Mouse (Mus musculus): ENCODE data around the gene Arel1.
A peak's percentile ranks its signal among the peaks of the same experiment; 100 is the strongest.

The Arel1 gene

GRCm38 (mm10) chr12:84907024-84907626, 63.6 kb downstream of the Arel1 start:
- DNase-seq, result no peak

- DNase-seq, result peak in 1 of 2 experiments; percentile 55
These were observed 66.3 kb downstream of the Arel1 start for GRCm38 (mm10) chr12:84904399-84904798.

- peak; percentile 46 to 56 for DNase-seq
These were observed 70.4 kb downstream of the Arel1 start for GRCm38 (mm10) chr12:84900317-84900716.

- no peak for DNase-seq
These were observed 73.4 kb downstream of the Arel1 start for GRCm38 (mm10) chr12:84897322-84897721.

GRCm38 (mm10) chr12:84896235-84896634, 74.5 kb downstream of the Arel1 start:
- DNase-seq, result no peak

- no peak for DNase-seq
These were observed 76.8 kb downstream of the Arel1 start for GRCm38 (mm10) chr12:84893648-84894628.

GRCm38 (mm10) chr12:84890289-84890688, 80.4 kb downstream of the Arel1 start:
- no peak for DNase-seq

- no peak for DNase-seq
These were observed 85.4 kb downstream of the Arel1 start for GRCm38 (mm10) chr12:84885107-84885876.

- DNase-seq, result no peak
These were observed 86.2 kb downstream of the Arel1 start for GRCm38 (mm10) chr12:84884423-84885076.

GRCm38 (mm10) chr12:84882796-84883195, 87.9 kb downstream of the Arel1 start:
- DNase-seq, result no peak

- DNase-seq, result peak; percentile 93 to 94
These were observed 90.6 kb downstream of the Arel1 start for GRCm38 (mm10) chr12:84880091-84880490.

GRCm38 (mm10) chr12:84876481-84877121, 94.1 kb downstream of the Arel1 start, which contains the start of gene Ltbp2:
TSS of gene Ltbp2 (minus strand) at chr12:84876532.
- peak; percentile 94 to 97 for DNase-seq

- peak; percentile 66 to 78 for DNase-seq
These were observed 94.8 kb downstream of the Arel1 start for GRCm38 (mm10) chr12:84875761-84876480.

GRCm38 (mm10) chr12:84873434-84873833, 97.3 kb downstream of the Arel1 start:
- DNase-seq, result peak; percentile 39 to 81

GRCm38 (mm10) chr12:84872310-84872709, 98.4 kb downstream of the Arel1 start:
- no peak for DNase-seq
